Mouse (Mus musculus) intestine, embryonic 14.5 days (tissue): ENCODE data around the gene Rhbdd2. TPM values are rescaled to one million over a fixed set of nuclear protein-coding genes. Genes with fewer than 3 reads are reported as not detected.

ENCODE experiments used
- ATAC-seq: fragments of 200-750 bp; cut with Nextera tagmentation; replicated peaks from 2 replicates; pipeline ENCODE4 v1.8.0; 2017; ENCODE audit warnings: low read depth, moderate number of reproducible peaks, moderate TSS enrichment, moderate library complexity; ENCODE audit not compliant: low FRiP score, low TSS enrichment
- DNase-seq: peaks from one replicate; pipeline ENCODE4 v3.0.0-alpha.2; 2018; ENCODE audit warnings: low spot score
- H3K27ac ChIP-seq: fragments of 300-500 bp; sonication (generic); 2 replicates; pipeline ENCODE4 v1.5.1; 2014; ENCODE audit warnings: low read depth, mild to moderate bottlenecking, control low read depth
- H3K27me3 ChIP-seq: fragments of 300-500 bp; sonication (generic); replicated peaks from 2 replicates; pipeline ENCODE4 v1.6.1; 2014; ENCODE audit warnings: low read length, control low read depth; ENCODE audit not compliant: control insufficient read depth, insufficient read depth
- H3K36me3 ChIP-seq: fragments of 300-500 bp; sonication (generic); 2 replicates; pipeline ENCODE4 v1.6.1; 2014; ENCODE audit warnings: low read length, control low read depth; ENCODE audit not compliant: control insufficient read depth, insufficient read depth
- H3K4me1 ChIP-seq: fragments of 300-500 bp; sonication (generic); replicated peaks from 2 replicates; pipeline ENCODE4 v1.6.1; 2014; ENCODE audit warnings: low read length, control low read depth, mixed read lengths; ENCODE audit not compliant: control insufficient read depth, insufficient read depth
- H3K4me2 ChIP-seq: fragments of 300-500 bp; sonication (generic); 2 replicates; pipeline ENCODE4 v1.6.1; 2014; ENCODE audit warnings: low read length
- H3K4me3 ChIP-seq: fragments of 300-500 bp; sonication (generic); 2 replicates; pipeline ENCODE4 v1.5.1; 2014; ENCODE audit warnings: low read depth, low read length, control low read depth, mixed read lengths
- H3K9ac ChIP-seq: fragments of 300-500 bp; sonication (generic); 2 replicates; pipeline ENCODE4 v1.6.1; 2014; ENCODE audit warnings: mild to moderate bottlenecking, low read length
- H3K9me3 ChIP-seq: fragments of 300-500 bp; sonication (generic); 2 replicates; pipeline ENCODE4 v1.6.1; 2016; ENCODE audit warnings: low read length, control low read depth; ENCODE audit not compliant: control insufficient read depth
- WGBS: fragments of 180-500 bp; shearing (Covaris S2); extraction: QIAGEN DNeasy Blood & Tissue Kit; methylation state at CpG from one replicate; pipeline ENCODE4 v1.1.7; 2014; 5-methylcytosine and 5-hydroxymethylcytosine counted together
- polyA plus RNA-seq: library from polyadenylated mRNA; unstranded; fragments of >200 nt; fragmentation: Nextera tagmentation; extraction: Ambion mirVana; gene quantifications from 2 replicates; pipeline ENCODE4 v1.2.1, GENCODE M21; 2014

Rhbdd2 gene
- polyA plus RNA-seq, 1 experiment from 2014 or later = 45.1 TPM

DNA sequence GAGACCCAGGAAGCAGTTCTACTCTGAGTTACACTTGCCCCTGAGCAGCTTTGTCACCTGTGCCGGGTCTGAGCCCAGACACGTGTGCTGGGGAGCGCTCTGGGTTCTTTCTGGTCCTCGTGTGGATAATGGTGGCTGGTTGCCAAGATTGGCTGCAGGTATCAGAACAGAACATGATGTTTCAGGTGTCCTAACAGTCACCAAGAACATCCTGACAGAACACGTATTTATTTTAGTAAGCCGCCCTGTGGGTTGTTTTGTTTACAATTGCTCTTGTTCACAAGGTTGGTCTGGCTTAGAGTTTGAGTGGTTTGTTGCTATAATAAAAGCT lies 8.0 kb downstream of the Rhbdd2 start:
- WGBS = 86% methylated on average over 6 of the region's 6 CpGs
- H3K4me3 ChIP-seq = no peak overlapping the region
- no peaks in the 10 kb centered on the region for H3K4me1 ChIP-seq
- no peaks in the 10 kb centered on the region for H3K27me3 ChIP-seq
- ATAC-seq (no peak), DNase-seq (no peak)
- H3K4me2 ChIP-seq = no peak overlapping the region
- peaks cover 60% of the 10 kb centered on the region for H3K36me3 ChIP-seq
- no peaks in the 10 kb centered on the region for H3K9me3 ChIP-seq
- no peak overlapping the region for H3K9ac ChIP-seq
- H3K27ac ChIP-seq = no peak overlapping the region

DNA sequence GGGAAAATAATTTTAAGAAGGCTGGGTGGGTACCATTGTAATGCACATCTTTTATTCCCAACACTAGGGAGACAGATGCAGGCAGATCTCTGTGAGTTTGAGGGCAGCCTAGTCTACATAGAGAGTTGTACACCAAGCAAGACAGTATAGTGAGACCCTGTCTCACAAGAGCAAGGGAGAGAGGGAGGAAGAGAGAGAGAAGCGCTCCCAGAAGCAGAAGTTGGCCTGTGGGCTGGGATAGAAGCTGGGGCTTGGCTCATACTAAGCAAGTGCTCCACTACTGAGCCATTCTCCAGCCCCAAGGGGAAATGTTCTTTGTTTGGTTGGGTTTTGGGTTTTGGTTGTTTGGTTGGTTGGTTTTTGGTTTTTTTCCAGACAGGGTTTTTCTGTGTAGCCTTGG lies 8.6 kb downstream of the Rhbdd2 start:
- 100% methylated on average over 1 of the region's 1 CpGs for WGBS
- Histone ChIP-seq H3K9me3 (no peaks in the 10 kb centered on the region), H3K9ac (no peak overlapping the region), H3K4me2 (no peak overlapping the region), H3K27ac (no peak overlapping the region), H3K27me3 (no peaks in the 10 kb centered on the region), H3K4me3 (no peak overlapping the region), H3K4me1 (no peaks in the 10 kb centered on the region), H3K36me3 (peaks cover 54% of the 10 kb centered on the region)
- ATAC-seq = no peak
- no peak for DNase-seq

DNA sequence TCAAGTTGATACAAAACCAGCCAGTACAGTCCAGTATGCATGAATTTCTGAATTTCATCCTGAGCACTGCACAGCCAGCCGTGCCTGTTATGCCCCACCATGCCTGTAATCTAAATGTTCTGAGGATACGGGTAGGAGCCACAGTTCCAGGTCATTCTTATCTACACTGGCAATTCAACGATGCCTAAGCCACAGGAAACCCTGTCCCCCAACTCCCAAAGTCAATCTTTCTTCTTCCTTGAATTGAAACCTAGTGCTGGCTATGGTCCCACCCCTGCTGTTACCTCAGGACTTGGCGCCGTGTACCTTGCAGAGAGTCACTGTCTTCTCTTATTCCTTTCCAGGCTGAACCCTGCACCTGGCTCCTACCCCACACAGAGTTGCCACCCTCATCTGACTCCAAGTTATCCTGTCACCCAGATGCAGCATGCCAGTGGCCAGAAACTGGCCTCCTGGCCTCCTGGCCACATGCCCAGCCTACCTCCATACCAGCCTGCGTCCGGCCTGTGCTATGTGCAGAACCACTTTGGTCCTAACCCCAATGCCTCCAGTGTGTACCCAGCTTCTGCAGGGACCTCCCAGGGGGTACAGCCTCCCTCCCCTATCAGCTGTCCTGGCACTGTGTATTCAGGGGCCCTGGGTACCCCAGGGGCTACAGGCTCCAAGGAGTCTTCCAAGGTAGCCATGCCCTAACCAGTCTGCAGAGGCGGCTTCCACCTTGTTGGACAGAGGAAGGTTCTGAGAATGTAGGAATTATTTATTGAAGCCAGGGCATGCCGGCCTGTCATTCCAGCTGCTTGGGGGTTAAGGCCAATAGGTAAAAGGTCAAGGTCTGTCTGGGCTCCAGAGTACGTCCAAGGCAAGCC lies 10.5 kb downstream of the Rhbdd2 start:
- no peak overlapping the region for H3K4me3 ChIP-seq
- H3K27ac ChIP-seq = no peak overlapping the region
- peaks cover 36% of the 10 kb centered on the region for H3K36me3 ChIP-seq
- DNase-seq (no peak), ATAC-seq (no peak)
- no peaks in the 10 kb centered on the region for H3K27me3 ChIP-seq
- H3K9me3 ChIP-seq = no peaks in the 10 kb centered on the region
- WGBS = 82% methylated on average over 10 of the region's 10 CpGs
- no peak overlapping the region for H3K4me2 ChIP-seq
- no peak overlapping the region for H3K9ac ChIP-seq
- no peaks in the 10 kb centered on the region for H3K4me1 ChIP-seq

DNA sequence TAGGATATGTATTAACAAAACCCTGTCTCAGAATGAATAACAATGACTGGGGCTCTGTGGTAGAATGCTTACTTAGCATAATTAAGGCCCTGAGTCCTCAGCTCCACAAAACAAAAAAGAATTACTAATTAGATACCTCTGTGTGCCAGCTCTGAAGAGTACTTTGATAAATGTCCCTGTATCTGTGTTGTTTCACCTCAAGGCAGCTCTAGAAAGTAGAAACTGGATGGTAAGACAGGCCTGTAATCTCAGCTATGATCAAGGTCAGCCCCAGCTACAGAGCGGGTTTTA lies 11.1 kb downstream of the Rhbdd2 start:
- Histone ChIP-seq H3K9ac (no peak overlapping the region), H3K27me3 (no peaks in the 10 kb centered on the region), H3K4me3 (no peak overlapping the region), H3K36me3 (peaks cover 31% of the 10 kb centered on the region), H3K9me3 (no peaks in the 10 kb centered on the region), H3K27ac (no peak overlapping the region), H3K4me1 (no peaks in the 10 kb centered on the region), H3K4me2 (no peak overlapping the region)
- DNase-seq (no peak), ATAC-seq (no peak)
- WGBS = 94% methylated on average over 1 of the region's 1 CpGs

DNA sequence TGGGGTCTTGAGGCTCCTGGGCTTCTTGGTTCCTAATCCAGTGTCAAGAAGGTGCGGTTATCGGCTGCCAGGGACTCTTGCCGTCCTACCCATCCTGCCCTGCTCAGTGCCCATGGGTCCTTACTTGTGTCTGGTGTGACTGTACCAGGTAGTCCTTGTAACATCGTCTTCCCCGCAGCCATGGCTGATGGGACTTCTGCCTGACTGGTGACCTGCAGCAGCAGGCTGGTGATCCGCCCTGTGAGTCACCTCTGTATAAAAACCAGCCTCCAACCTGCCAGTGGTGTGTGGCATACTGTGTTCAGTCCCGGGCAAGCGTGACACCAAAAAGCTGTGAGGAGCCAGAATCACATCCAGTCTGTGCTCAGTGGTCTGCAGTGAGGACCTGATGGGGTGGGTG lies 11.5 kb downstream of the Rhbdd2 start:
- Histone ChIP-seq H3K9ac (no peak overlapping the region), H3K27me3 (no peaks in the 10 kb centered on the region), H3K4me2 (no peak overlapping the region), H3K9me3 (no peaks in the 10 kb centered on the region), H3K4me3 (no peak overlapping the region), H3K27ac (no peak overlapping the region), H3K36me3 (peaks cover 27% of the 10 kb centered on the region), H3K4me1 (no peaks in the 10 kb centered on the region)
- ATAC-seq (no peak), DNase-seq (no peak)
- WGBS = 92% methylated on average over 8 of the region's 8 CpGs

DNA sequence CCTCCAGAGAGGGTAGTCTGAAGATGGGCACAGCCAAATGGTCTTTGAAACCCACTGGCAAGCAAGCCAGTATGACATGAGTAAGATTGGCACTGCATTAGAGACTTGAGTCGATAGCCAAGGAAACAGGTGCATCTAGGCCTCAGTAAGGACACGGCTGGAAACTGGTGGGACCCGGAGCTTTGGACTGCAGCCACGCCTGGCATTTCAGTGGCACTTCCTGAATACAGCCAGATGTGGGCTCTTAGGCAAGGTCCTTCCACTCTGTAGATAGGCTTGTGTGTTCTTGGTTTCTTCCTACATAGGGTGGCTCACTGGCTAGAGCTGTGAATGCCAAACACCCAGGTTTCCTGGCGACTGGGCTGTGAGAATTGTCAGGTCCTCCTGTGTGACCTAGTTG lies 12.9 kb downstream of the Rhbdd2 start:
- H3K4me3 ChIP-seq = no peak overlapping the region
- WGBS = 90% methylated on average over 5 of the region's 5 CpGs
- H3K36me3 ChIP-seq = peaks cover 14% of the 10 kb centered on the region
- H3K4me1 ChIP-seq = no peaks in the 10 kb centered on the region
- H3K27ac ChIP-seq = no peak overlapping the region
- no peak overlapping the region for H3K4me2 ChIP-seq
- ATAC-seq = no peak
- DNase-seq = no peak
- H3K9ac ChIP-seq = no peak overlapping the region
- no peaks in the 10 kb centered on the region for H3K9me3 ChIP-seq
- H3K27me3 ChIP-seq = no peaks in the 10 kb centered on the region

DNA sequence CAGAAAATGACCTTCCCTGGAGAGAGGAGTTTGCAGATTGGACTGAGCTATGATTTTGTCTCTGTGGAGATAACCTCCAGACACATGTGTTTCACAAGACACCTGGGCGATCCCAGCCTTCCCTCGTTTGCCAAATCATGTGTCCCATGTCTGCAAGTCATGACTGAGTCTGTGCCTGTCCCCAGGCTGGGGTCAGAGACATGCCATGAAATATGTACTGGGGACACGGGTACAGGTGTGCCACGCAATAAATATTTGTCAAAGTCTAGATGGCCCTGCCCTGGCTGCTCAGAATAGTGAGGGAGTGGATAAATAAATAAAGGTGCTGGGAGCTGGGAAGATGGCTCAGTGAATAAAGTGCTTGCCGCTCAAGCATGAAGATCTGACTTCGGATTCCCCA lies 13.6 kb downstream of the Rhbdd2 start:
- 73% methylated on average over 6 of the region's 6 CpGs for WGBS
- Histone ChIP-seq H3K27me3 (no peaks in the 10 kb centered on the region), H3K9me3 (no peaks in the 10 kb centered on the region), H3K4me1 (no peaks in the 10 kb centered on the region), H3K9ac (no peak overlapping the region), H3K4me2 (no peak overlapping the region), H3K27ac (no peak overlapping the region), H3K36me3 (peaks cover 11% of the 10 kb centered on the region; the same call in 1 of the 2 replicates), H3K4me3 (no peak overlapping the region)
- DNase-seq (no peak), ATAC-seq (no peak)

DNA sequence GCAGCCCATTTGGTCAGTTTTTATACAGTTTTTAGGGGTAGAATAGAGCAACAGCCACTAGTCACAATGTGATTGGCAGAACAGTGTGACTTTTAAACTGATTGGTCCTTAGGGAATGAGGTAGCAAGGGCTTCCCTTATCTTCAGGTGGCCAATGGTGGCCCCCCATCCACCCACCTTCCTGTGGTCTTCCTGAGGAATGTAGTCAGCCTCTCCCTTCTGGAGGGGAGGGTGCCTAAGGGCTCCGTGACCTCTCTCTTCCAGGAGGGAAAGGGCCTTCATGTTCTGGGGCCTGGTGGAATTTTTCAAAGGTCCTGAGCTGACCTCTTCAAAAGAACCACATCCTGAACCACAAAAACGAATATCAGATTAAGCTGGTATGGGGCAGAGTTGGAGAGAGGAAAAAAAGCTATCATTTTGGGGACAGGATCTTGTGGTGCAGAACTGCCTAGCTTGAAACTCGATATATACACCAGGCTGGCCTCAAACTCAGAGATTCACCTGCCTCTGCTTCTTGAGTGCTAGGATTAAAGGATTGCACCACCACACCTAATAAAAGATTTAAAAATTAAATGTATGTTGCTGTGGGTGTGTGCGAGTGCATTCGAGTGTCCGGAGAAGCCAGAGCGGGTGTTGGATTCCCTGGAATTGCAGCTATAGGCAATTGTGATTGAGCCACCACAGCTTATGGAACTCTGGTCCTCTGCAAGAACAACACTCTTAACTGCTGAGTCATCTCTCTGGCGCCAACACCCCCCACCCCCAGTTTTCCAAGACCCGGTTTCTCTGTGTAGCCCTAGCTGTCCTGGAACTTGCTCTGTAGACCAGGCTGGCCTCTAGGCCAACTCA lies 16.3 kb downstream of the Rhbdd2 start:
- H3K9me3 ChIP-seq = no peaks in the 10 kb centered on the region
- WGBS = 79% methylated on average over 9 of the region's 9 CpGs
- H3K4me3 ChIP-seq = no peak overlapping the region
- DNase-seq (no peak), ATAC-seq (no peak)
- no peaks in the 10 kb centered on the region for H3K27me3 ChIP-seq
- 0 out of 2 replicates have a peak, but pooled peaks cover under 1% of the 10 kb centered on the region for H3K36me3 ChIP-seq
- H3K9ac ChIP-seq = no peak overlapping the region
- H3K4me2 ChIP-seq = no peak overlapping the region
- no peaks in the 10 kb centered on the region for H3K4me1 ChIP-seq
- no peak overlapping the region for H3K27ac ChIP-seq

DNA sequence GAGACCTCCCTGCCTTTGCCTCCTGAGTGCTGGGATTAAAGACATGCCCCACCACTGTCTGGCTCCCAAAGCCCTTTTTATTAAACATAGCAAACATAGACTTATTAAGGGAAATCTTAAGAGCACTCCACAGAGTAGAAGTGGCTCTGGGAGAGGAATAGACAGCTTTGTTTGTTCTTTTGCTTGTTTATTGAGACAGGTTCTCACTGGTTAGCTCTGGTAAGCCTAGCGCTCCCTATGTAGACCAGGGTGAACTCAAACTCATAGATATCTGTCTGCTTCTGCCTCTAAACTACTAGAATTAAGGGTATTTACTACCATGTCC lies 16.9 kb downstream of the Rhbdd2 start:
- 96% methylated on average over 1 of the region's 1 CpGs for WGBS
- H3K27me3 ChIP-seq = no peaks in the 10 kb centered on the region
- H3K27ac ChIP-seq = no peak overlapping the region
- ATAC-seq (no peak), DNase-seq (no peak)
- H3K36me3 ChIP-seq = no peaks in the 10 kb centered on the region
- H3K9ac ChIP-seq = no peak overlapping the region
- H3K9me3 ChIP-seq = no peaks in the 10 kb centered on the region
- no peaks in the 10 kb centered on the region for H3K4me1 ChIP-seq
- H3K4me2 ChIP-seq = no peak overlapping the region
- no peak overlapping the region for H3K4me3 ChIP-seq
